Mouse (Mus musculus) ZHBTc4 (cell line): ENCODE measurements around the gene Gm28051.
A peak's percentile ranks its signal among the peaks of the same experiment; 100 is the strongest.

ENCODE experiments used
- DNase-seq: peaks from one replicate; pipeline ENCODE4 v3.0.0-alpha.2; 2011; ENCODE audit warnings: low read depth, low spot score

The Gm28051 gene

DNA sequence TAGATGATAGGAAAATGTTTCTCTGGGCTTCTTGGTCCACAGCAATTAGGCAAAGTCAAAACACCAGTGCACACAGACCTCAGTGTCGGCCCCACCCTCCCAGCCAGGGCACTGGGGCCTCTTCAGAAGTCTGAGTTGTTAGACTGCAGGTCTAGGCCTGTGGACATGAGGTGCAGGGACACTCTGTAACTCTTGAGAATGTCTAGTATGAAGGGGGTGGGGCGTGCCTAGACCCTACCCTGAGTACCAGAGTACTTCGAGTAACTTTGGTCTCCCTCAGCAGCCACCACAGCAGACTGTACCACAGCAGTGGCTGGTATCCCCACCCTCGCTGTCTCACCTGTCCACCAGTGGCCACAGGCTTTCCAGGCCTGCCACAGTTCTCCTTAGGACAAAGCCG is 71.2 kb downstream of the Gm28051 start:
- no peak for DNase-seq

- no peak for DNase-seq
These were observed 72.0 kb downstream of the Gm28051 start for GRCm38 (mm10) chr12:102685523-102685931.

- DNase-seq = no peak
These were observed 72.7 kb downstream of the Gm28051 start for GRCm38 (mm10) chr12:102684720-102685386.

DNA sequence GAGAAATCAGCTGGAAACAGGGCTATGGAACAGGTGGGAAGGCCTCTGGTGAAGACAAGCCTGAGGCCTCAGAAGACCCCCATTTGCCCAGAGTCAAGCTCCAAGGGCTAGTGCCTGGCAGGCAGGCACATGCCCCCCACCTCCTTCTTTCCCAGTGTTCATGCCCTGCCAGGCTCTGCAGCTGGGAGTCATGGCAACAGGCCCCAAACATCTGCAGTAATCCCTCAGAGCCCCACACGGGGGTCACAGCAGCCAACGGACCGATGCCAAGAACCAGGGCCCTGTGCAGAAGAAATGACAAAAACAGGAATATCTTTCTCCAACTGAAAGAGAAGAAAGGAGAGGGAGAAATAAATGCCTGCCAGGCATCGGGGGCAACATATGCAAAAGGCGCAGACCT is 73.6 kb downstream of the Gm28051 start:
- no peak for DNase-seq

GRCm38 (mm10) chr12:102683438-102683837 is 74.1 kb downstream of the Gm28051 start:
- DNase-seq = no peak

GRCm38 (mm10) chr12:102682722-102683299 is 74.8 kb downstream of the Gm28051 start:
- DNase-seq = no peak

DNA sequence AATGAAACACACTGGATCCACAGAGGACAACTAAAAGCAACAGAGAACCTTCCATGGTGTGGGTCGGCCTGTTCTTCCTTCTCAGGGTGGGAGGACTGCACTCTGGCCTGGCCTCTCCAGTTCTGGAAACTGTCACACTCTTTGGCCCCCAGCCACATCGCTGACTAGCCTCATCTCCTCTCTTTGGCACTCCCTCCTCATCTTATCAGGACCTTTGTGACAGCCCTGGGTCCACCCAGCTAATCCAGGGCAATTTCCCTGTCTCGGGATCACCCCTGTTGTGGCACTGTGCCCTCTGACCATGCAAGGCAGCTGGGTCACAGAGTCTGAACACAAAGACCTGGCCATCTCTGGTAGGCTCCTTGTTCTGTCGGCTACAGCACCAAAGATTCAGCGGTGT is 75.5 kb downstream of the Gm28051 start:
- no peak for DNase-seq

DNA sequence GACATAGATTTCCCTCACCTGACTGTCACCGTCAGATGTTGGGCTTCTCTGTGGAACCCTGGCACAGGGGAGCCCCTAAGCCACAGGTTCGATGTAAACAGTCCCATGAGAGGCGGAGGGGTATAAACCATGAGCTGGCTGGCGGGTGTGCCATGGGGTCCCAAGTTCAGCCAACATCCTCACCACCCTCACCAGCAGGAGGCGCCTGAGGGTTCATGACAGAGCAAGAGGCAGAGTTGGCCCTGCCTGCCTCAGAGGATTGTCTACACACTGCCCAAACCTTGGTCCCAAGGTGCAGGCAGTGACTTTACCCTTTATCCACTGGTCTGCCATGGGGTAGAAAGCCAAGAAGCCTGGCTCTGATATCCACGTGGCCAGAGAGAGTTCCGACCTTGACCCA is 76.0 kb downstream of the Gm28051 start:
- DNase-seq = peak; percentile 85

DNA sequence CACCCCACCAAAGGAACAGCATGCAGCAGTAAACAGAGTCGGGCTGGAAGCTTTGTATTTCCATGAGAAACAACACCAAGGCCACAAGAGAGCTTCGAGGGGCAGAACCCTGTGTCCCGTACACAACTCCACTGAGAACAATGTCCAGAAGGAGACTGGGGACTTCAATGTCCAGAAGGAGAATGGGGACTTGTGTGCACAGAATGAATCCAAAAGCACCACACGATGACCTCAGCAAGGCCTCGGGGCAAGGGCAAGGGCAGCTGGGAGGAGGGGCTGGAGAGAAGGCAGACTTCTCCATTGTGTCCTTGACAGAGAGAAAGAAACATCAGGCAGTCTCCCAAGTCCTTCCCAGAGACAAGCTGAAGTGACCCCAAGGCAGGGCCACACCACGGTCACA is 78.7 kb downstream of the Gm28051 start:
- DNase-seq = peak; percentile 39

GRCm38 (mm10) chr12:102677089-102677488 is 80.5 kb downstream of the Gm28051 start:
- DNase-seq = no peak

GRCm38 (mm10) chr12:102674556-102674955 is 83.0 kb downstream of the Gm28051 start:
- no peak for DNase-seq

- no peak for DNase-seq
These were observed 83.4 kb downstream of the Gm28051 start for GRCm38 (mm10) chr12:102674123-102674522.

DNA sequence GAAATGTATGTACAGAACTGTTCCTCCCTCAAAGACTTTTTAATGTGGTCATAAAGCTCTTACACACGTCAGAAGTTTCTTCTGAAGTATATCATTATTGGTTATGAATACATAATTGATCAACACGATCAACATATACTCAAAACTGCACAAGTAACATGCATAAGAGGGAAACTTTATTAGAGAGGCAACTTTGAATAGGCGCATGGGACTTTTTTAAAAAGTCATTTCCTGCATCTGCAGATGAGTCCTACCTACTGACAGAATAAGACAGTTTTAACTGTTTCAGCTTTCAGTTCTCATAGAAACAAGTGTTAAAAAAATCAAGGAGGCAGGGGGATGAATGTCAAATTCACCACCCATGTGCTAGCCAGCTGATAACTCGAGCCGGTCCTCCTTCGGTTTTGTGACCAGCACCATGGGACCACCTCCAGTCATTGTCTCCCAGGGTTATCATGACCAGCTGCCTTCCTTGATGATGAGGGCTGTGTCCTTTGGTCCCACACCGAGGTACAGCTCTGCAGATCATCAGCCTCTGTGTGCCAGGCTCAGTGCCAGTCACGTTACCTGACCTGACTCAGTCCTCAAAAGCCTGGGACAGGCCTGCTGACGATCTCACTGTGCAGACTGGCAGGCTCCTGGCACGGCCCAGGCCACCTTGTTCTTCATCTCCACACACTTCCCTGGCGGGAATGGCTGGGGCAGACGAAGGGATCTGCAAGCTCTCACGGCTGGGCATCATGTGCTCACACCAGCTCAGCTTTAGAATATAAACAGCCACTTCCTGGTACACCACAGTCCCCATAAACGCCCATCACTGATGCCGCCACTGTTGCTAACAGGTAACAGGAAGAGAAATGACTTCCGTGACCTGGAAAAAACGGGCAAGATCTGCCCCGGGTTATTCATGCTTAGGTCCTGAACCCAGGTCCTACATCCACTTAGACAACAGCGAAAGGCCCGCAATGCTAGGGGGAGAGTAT is 84.4 kb downstream of the Gm28051 start:
- DNase-seq = no peak

DNA sequence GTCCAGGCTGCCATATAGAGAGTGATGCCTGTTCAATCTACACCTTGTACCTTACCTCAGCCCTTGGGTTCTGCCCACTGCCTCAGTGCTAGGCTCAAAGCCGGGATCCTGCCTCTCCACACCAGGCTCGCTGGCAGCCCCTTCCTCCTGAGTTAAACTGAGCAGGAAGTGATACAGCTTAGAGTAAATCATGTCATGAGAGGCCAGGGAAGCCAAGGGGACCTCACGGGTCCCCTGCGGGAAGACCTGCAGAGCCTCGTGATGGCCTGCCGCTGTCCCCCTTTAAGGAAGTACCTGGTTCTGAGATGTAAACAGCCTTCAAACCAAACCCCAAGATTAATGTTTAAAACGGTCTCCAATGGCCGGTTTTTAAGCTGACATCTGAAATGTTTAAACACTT is 85.4 kb downstream of the Gm28051 start:
- no peak for DNase-seq

DNA sequence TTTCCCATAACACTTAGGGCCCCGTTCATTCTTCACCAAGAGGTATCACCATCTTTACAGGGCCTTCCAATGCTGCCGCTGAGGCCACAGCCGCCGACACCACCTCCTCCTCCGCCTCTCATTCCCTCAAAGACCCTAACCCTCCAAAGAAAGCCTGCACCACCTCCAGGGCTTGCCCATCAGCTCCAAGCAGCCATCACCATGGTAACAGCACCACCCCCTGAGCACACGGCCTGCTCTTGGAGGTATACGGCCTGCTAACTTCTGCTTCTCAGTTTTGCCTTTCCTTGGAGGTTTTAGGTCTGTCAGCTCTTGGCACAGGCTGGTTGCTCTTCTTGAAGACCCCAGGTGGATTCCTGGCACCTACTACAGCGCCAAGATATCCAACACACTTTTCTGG is 86.7 kb downstream of the Gm28051 start:
- peak; percentile 28 for DNase-seq
